Mouse (Mus musculus): ENCODE data around the gene Sdc1. TPM values are rescaled to one million over a fixed set of nuclear protein-coding genes. Genes with fewer than 3 reads are reported as not detected.

The Sdc1 gene
- polyA plus RNA-seq (2012; rRNA removed), result 12.9 and 14.6 TPM in 2 replicates

DNA sequence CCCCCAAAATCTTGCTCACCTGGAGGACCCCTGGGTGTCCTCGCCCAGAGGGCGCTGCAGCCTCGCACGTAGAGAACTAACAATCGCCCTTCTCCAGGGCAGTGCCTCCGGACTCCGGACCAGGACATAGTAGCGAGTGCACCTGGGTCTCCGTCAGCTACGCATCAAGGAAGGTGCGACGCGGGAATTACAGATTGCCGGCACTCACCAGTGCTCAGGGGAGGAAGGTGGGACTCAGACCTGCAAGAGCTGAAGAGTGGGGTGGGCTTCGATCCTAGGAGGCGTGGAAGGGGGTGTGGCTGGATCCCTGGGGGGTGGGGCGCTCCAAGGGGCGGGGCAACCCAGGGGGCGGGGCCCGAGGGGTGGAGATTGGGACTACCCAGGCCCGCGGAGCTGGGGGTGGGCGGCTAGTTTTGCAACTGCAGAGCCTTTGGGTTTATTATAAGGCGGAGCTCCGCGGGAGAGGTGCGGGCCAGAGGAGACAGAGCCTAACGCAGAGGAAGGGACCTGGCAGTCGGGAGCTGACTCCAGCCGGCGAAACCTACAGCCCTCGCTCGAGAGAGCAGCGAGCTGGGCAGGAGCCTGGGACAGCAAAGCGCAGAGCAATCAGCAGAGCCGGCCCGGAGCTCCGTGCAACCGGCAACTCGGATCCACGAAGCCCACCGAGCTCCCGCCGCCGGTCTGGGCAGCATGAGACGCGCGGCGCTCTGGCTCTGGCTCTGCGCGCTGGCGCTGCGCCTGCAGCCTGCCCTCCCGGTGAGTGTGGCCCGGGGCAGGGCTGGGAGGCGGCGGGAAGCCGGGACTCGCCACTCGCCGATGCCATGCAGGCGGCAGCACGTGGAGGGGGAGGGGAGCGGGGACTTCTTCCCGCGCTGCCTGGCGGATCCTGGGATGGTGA is at the start of gene Sdc1:
Gene Sdc1, plus strand, starts transcription at position 378 of the 898 bp plus-strand sequence.
- no peaks in the 10 kb centered on the region for H3K36me3 ChIP-seq (ENCODE audit: control insufficient read depth, insufficient read depth, low read length)
- TF ChIP-seq POLR2A (IDR thresholded peaks at IDR 0.05; ENCODE audit: low read depth, low read length), result no peak
- peak; percentile 25; the same call in 1 of the 2 replicates for TF ChIP-seq CTCF (IDR thresholded peaks at IDR 0.05; ENCODE audit: extremely low read depth, insufficient read depth, insufficient read length, insufficient replicate concordance)
- H3K27me3 ChIP-seq (ENCODE audit: control insufficient read depth, insufficient read depth, low read length), result 0 out of 2 replicates have a peak, but pooled peaks cover 4% of the 10 kb centered on the region
- DNase-seq (ENCODE audit: low read depth in 1 of 2, low spot score in 2 of 2), result peak; percentile 8 to 48
- H3K4me1 ChIP-seq (ENCODE audit: control insufficient read depth, insufficient read depth, insufficient read length), result no peaks in the 10 kb centered on the region; the same call in 1 of the 2 replicates
- 1% methylated on average over 67 of the region's 67 CpGs for WGBS
- peak within 1 kb of the TSS; percentile 65 for H3K4me3 ChIP-seq (ENCODE audit: extremely low read depth, insufficient read depth, insufficient read length)
- no peak within 1 kb of the TSS for H3K27ac ChIP-seq (ENCODE audit: insufficient read depth, low read length)

DNA sequence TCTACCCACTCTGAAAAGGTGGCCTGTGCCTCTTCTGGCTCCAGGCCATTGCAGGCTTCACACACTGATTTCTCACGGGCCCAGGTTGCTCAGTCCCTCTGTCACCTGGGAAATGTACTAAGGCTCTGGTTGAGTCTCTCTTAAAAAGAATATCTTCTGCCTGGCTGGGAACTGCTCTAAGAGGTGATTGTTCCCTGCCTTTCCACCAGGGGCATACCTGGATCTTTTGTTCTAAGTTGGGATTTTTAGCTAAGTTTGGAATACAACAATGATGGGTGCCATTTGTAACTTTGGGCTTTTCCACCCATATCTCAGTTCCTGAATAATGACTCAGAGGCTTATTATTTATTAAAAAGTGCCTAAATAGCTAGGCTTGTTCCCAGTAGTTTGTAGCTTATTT is 44.2 kb upstream of the Sdc1 start:
- Histone ChIP-seq H3K27me3 (ENCODE audit: control insufficient read depth, insufficient read depth, low read length) (no peaks in the 10 kb centered on the region), H3K4me3 (ENCODE audit: extremely low read depth, insufficient read depth, insufficient read length) (no peak overlapping the region), H3K27ac (ENCODE audit: insufficient read depth, low read length) (no peak overlapping the region), H3K4me1 (ENCODE audit: control insufficient read depth, insufficient read depth, insufficient read length) (no peaks in the 10 kb centered on the region), H3K36me3 (ENCODE audit: control insufficient read depth, insufficient read depth, low read length) (peaks cover 26% of the 10 kb centered on the region)
- DNase-seq (ENCODE audit: low read depth in 1 of 2, low spot score in 2 of 2), result no peak
- TF ChIP-seq POLR2A (IDR thresholded peaks at IDR 0.05; ENCODE audit: low read depth, low read length), result no peak
- no peak for TF ChIP-seq CTCF (IDR thresholded peaks at IDR 0.05; ENCODE audit: extremely low read depth, insufficient read depth, insufficient read length, insufficient replicate concordance)
- 92% methylated on average over 1 of the region's 1 CpGs for WGBS

DNA sequence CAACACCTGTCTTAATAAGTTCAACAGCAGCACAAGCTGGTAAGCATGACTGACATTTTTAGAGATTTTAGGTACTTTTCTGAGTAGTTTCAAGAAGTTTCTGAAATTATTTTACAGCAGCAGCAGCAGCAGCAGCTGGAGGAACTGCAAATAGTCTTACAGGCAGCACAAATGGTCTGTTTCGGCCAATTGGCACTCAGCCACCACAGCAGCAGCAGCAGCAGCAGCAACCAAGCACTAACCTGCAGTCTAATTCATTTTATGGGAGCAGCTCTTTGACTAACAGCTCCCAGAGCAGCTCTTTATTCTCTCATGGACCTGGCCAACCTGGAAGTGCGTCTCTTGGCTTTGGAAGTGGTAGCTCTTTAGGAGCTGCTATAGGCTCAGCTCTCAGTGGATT is 42.4 kb upstream of the Sdc1 start:
- no peaks in the 10 kb centered on the region for H3K27me3 ChIP-seq (ENCODE audit: control insufficient read depth, insufficient read depth, low read length)
- 92% methylated on average over 2 of the region's 2 CpGs for WGBS
- no peak overlapping the region for H3K27ac ChIP-seq (ENCODE audit: insufficient read depth, low read length)
- TF ChIP-seq POLR2A (IDR thresholded peaks at IDR 0.05; ENCODE audit: low read depth, low read length) (no peak), CTCF (IDR thresholded peaks at IDR 0.05; ENCODE audit: extremely low read depth, insufficient read depth, insufficient read length, insufficient replicate concordance) (no peak)
- peaks cover 28% of the 10 kb centered on the region for H3K36me3 ChIP-seq (ENCODE audit: control insufficient read depth, insufficient read depth, low read length)
- no peak for DNase-seq (ENCODE audit: low read depth in 1 of 2, low spot score in 2 of 2)
- H3K4me1 ChIP-seq (ENCODE audit: control insufficient read depth, insufficient read depth, insufficient read length), result no peaks in the 10 kb centered on the region
- H3K4me3 ChIP-seq (ENCODE audit: extremely low read depth, insufficient read depth, insufficient read length), result no peak overlapping the region

DNA sequence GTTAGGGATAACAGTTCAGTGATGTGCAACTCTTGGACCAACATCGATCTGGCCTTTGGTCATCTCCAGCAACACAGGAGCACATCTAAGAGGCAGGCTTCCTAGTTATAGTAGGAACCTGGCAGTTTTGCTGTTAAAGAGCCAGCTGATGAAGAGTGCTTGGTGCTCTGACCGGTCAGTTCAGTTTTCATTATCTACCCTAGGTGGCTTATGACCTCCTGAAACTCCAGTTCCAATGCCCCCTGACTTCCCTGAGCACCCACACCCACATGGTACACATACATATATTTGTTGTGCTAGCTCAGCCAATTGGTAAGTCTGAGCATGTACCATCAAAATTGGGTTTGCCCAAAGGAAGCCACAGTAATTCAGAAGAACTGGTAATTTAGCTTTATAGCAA is 17.5 kb upstream of the Sdc1 start:
- DNase-seq (ENCODE audit: low read depth in 1 of 2, low spot score in 2 of 2), result no peak
- 94% methylated on average over 2 of the region's 2 CpGs for WGBS
- peaks cover 11% of the 10 kb centered on the region for H3K36me3 ChIP-seq (ENCODE audit: control insufficient read depth, insufficient read depth, low read length)
- H3K27me3 ChIP-seq (ENCODE audit: control insufficient read depth, insufficient read depth, low read length), result no peaks in the 10 kb centered on the region
- no peak overlapping the region for H3K4me3 ChIP-seq (ENCODE audit: extremely low read depth, insufficient read depth, insufficient read length)
- TF ChIP-seq CTCF (IDR thresholded peaks at IDR 0.05; ENCODE audit: extremely low read depth, insufficient read depth, insufficient read length, insufficient replicate concordance), result no peak
- TF ChIP-seq POLR2A (IDR thresholded peaks at IDR 0.05; ENCODE audit: low read depth, low read length), result no peak
- no peak overlapping the region for H3K27ac ChIP-seq (ENCODE audit: insufficient read depth, low read length)
- H3K4me1 ChIP-seq (ENCODE audit: control insufficient read depth, insufficient read depth, insufficient read length), result no peaks in the 10 kb centered on the region

DNA sequence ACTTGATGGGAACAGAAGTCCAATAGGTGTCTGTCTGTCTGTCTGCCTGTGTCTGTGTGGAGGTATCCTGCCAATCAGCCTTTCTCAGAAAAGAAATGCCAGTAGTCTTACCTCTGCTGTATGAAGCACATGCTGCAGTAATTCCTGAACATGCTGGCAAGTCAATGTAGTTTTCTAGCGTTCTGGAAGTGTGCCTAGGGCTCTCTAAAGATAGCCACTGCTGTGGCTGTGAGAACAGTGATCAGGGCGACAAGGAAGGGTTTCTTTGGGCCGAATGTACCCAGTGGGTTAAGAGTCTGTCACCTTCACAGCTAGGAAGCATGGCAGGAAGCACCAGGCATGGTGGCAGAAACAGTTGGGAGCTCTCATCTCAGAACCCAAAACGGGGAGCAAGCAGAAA is 17.0 kb upstream of the Sdc1 start:
- H3K4me1 ChIP-seq (ENCODE audit: control insufficient read depth, insufficient read depth, insufficient read length), result no peaks in the 10 kb centered on the region
- H3K27me3 ChIP-seq (ENCODE audit: control insufficient read depth, insufficient read depth, low read length), result no peaks in the 10 kb centered on the region
- H3K36me3 ChIP-seq (ENCODE audit: control insufficient read depth, insufficient read depth, low read length), result peaks cover 7% of the 10 kb centered on the region; the same call in 1 of the 2 replicates
- TF ChIP-seq CTCF (IDR thresholded peaks at IDR 0.05; ENCODE audit: extremely low read depth, insufficient read depth, insufficient read length, insufficient replicate concordance) (no peak), POLR2A (IDR thresholded peaks at IDR 0.05; ENCODE audit: low read depth, low read length) (no peak)
- no peak overlapping the region for H3K27ac ChIP-seq (ENCODE audit: insufficient read depth, low read length)
- DNase-seq (ENCODE audit: low read depth in 1 of 2, low spot score in 2 of 2), result no peak
- no peak overlapping the region for H3K4me3 ChIP-seq (ENCODE audit: extremely low read depth, insufficient read depth, insufficient read length)
- WGBS, result 80% methylated on average over 4 of the region's 4 CpGs

DNA sequence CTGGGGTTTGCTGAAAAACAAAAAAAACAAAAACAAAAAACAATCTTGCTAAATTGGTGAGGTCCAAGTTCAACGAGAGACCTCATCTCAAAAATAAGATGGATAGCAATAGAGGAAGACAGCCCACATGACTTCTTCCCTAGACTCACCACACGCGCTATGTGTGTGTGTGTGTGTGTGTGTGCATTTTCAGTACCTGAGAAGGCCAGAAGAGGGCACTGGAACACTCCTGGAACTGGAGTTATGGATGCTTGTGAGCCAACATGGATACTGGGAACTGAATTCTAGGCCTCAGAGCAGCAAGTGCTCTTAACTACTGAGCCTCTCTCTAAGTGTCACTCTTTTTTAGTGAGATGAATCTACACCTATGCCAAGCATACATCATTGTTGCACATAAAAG is 13.1 kb upstream of the Sdc1 start:
- WGBS, result 98% methylated on average over 3 of the region's 3 CpGs
- DNase-seq (ENCODE audit: low read depth in 1 of 2, low spot score in 2 of 2), result no peak
- Histone ChIP-seq H3K27ac (ENCODE audit: insufficient read depth, low read length) (no peak overlapping the region), H3K27me3 (ENCODE audit: control insufficient read depth, insufficient read depth, low read length) (no peaks in the 10 kb centered on the region), H3K4me1 (ENCODE audit: control insufficient read depth, insufficient read depth, insufficient read length) (no peaks in the 10 kb centered on the region; the same call in 1 of the 2 replicates), H3K36me3 (ENCODE audit: control insufficient read depth, insufficient read depth, low read length) (no peaks in the 10 kb centered on the region), H3K4me3 (ENCODE audit: extremely low read depth, insufficient read depth, insufficient read length) (no peak overlapping the region)
- TF ChIP-seq CTCF (IDR thresholded peaks at IDR 0.05; ENCODE audit: extremely low read depth, insufficient read depth, insufficient read length, insufficient replicate concordance), result no peak
- no peak for TF ChIP-seq POLR2A (IDR thresholded peaks at IDR 0.05; ENCODE audit: low read depth, low read length)

DNA sequence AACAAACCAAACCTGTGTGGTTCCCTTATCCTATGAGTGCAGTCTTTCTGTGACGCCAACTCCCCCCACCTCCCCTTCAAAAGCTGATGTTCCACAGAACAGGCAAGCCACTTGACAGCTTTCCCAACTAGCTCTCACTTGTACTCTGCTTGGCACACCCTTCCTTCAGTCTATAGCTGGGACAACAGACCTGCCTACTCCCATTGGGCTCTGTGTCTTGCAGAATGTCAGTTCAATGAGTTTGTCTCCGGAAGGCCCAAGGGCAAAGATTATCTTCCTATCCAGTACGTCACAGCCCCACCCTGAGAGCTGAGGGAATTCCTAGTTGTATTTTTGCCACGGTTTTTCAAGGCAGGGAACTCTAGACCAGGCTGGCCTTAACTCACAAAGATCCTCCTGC is 12.0 kb upstream of the Sdc1 start:
- TF ChIP-seq POLR2A (IDR thresholded peaks at IDR 0.05; ENCODE audit: low read depth, low read length) (no peak), CTCF (IDR thresholded peaks at IDR 0.05; ENCODE audit: extremely low read depth, insufficient read depth, insufficient read length, insufficient replicate concordance) (no peak)
- Histone ChIP-seq H3K4me3 (ENCODE audit: extremely low read depth, insufficient read depth, insufficient read length) (no peak overlapping the region), H3K27ac (ENCODE audit: insufficient read depth, low read length) (no peak overlapping the region), H3K4me1 (ENCODE audit: control insufficient read depth, insufficient read depth, insufficient read length) (no peaks in the 10 kb centered on the region; the same call in 1 of the 2 replicates), H3K36me3 (ENCODE audit: control insufficient read depth, insufficient read depth, low read length) (no peaks in the 10 kb centered on the region), H3K27me3 (ENCODE audit: control insufficient read depth, insufficient read depth, low read length) (no peaks in the 10 kb centered on the region)
- WGBS, result 83% methylated on average over 4 of the region's 4 CpGs
- DNase-seq (ENCODE audit: low read depth in 1 of 2, low spot score in 2 of 2), result no peak

Measured in spleen, adult 2 months (tissue).